Mouse (Mus musculus): ENCODE measurements around the gene Mfsd4a.

DNA sequence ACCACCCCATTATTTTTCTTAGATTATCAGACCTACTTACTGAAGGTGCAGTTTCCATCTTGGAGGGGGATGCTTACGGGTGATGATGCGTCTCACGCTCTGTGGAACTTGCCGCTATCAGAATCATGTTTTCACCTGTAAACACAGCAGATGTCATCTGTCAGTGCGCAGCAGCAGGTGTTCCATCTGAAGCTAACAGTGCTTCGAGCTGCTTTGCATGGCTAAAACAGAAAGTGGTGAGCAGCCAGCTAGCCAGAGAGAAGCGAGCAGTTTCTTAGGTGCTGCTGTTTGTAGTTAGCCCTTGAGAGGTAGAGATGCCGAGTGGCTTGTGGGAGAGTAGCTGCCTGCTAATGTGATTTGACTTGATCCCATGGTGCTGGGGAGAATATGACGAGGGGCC, 39.4 kb downstream of the Mfsd4a start:
- TF ChIP-seq POLR2A (IDR thresholded peaks at IDR 0.05; ENCODE audit: extremely low read depth, insufficient read depth, low read length) (no peak), CTCF (IDR thresholded peaks at IDR 0.05; ENCODE audit: low read depth, low read length) (no peak)
